Mouse (Mus musculus): ENCODE results near the gene Clcf1. TPM values are rescaled to one million over a fixed set of nuclear protein-coding genes. Genes with fewer than 3 reads are reported as not detected.
A peak's percentile ranks its signal among the peaks of the same experiment; 100 is the strongest.

Gene Clcf1
- polyA plus RNA-seq, 1 experiment from 2014 or later: 6.5 TPM

DNA sequence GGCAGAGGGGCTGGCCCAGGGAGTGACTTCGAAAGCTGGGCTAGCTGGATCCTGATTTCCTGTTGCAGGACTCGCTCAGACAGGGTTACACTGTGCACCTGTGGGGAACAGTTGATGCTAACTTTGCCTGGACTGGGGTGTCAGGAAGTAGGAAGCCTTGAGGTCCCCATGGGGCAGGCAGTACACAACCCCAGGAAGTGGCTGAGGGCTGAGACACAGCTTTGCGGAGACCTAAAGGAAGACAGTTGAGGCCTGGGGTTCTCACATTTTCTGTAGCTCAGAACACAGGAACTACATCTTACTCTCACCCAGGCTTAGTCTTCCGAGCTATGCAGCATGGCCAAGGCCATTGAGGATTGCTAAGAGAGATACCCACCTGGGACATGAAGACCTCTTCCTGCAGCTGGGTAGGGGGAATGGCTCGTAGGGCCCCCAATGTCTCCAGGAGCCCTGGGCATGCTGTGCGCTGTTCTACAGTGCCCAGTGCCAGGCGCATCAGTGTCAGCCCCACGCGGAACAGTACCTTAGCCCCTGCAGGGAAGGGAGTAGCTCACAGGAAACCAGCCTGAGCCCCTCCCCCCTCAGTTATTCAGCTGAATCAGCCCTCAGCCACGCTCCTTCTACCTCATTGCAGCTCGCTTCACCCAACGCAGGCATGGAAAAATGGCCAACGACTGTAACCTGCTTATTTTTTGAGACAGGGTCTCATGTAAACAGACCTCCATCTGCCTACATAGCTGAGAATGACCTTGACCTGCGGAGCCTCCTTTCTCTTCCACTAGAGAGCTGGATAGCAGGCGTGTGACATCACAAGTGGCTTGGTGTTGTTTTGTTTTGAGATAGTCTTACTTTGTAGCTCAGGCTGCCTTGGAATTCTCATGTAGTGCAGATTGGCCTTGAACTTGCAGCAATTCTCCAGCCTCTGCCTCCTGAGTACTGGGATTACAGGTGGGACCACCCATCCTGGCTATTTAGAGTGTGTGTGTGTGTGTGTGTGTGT is 28.8 kb upstream of the Clcf1 start:
- H3K4me2 ChIP-seq (ENCODE audit: low read length): no peak overlapping the region
- H3K27ac ChIP-seq: peak overlapping the region; percentile 63; the same call in 1 of the 2 replicates
- H3K9me3 ChIP-seq (replicated peaks; ENCODE audit: low read length): no peaks in the 10 kb centered on the region

DNA sequence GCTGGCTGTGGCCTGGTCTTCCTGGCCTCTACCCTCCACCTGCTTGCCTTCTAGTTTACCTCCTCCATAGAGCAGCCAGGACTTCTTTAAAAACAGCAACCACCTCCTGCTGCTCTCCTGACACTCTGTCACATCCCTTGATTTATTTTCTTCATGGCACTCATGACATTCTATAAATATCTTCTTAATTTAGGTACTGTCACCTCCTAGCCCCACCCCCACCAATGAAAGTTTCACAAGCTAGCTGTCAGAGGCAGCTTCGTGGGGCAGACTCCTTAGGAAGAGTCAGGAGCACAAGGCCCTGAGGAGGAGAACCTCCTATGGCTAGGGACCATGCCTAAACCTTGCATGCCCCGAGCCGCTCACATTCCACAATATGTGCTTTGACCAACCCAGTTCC is 26.7 kb upstream of the Clcf1 start:
- Histone ChIP-seq H3K9me3 (replicated peaks; ENCODE audit: low read length) (no peaks in the 10 kb centered on the region), H3K27ac (no peak overlapping the region), H3K4me2 (ENCODE audit: low read length) (no peak overlapping the region), H3K27me3 (ENCODE audit: insufficient read depth, low read length) (no peaks in the 10 kb centered on the region), H3K4me1 (replicated peaks; ENCODE audit: insufficient read depth, low read length) (peaks cover 22% of the 10 kb centered on the region), H3K36me3 (ENCODE audit: insufficient read depth, low read length) (no peaks in the 10 kb centered on the region), H3K9ac (ENCODE audit: low read depth, low read length) (no peak overlapping the region), H3K4me3 (replicated peaks; ENCODE audit: low read depth, low read length) (no peak overlapping the region)
- no peak for DNase-seq (ENCODE audit: low spot score)
- 63% methylated on average over 3 of the region's 3 CpGs for WGBS
- no peak for ATAC-seq (replicated peaks; ENCODE audit: low FRiP score, low read depth)
- no peak for TF ChIP-seq CTCF (IDR thresholded peaks at IDR 0.05; ENCODE audit: low read depth)

More for the DNA sequence above, 28.8 kb upstream of the Clcf1 start:
- Histone ChIP-seq H3K4me3 (replicated peaks; ENCODE audit: low read depth, low read length) (no peak overlapping the region), H3K27me3 (ENCODE audit: insufficient read depth, low read length) (no peaks in the 10 kb centered on the region), H3K9ac (ENCODE audit: low read depth, low read length) (peak overlapping the region; percentile 14; the same call in 1 of the 2 replicates), H3K36me3 (ENCODE audit: insufficient read depth, low read length) (no peaks in the 10 kb centered on the region), H3K4me1 (replicated peaks; ENCODE audit: insufficient read depth, low read length) (peaks cover 9% of the 10 kb centered on the region)
- ATAC-seq (replicated peaks; ENCODE audit: low FRiP score, low read depth): no peak; the same call in 1 of the 2 replicates
- TF ChIP-seq CTCF (IDR thresholded peaks at IDR 0.05; ENCODE audit: low read depth): no peak
- no peak for DNase-seq (ENCODE audit: low spot score)
- 41% methylated on average over 15 of the region's 15 CpGs for WGBS

DNA sequence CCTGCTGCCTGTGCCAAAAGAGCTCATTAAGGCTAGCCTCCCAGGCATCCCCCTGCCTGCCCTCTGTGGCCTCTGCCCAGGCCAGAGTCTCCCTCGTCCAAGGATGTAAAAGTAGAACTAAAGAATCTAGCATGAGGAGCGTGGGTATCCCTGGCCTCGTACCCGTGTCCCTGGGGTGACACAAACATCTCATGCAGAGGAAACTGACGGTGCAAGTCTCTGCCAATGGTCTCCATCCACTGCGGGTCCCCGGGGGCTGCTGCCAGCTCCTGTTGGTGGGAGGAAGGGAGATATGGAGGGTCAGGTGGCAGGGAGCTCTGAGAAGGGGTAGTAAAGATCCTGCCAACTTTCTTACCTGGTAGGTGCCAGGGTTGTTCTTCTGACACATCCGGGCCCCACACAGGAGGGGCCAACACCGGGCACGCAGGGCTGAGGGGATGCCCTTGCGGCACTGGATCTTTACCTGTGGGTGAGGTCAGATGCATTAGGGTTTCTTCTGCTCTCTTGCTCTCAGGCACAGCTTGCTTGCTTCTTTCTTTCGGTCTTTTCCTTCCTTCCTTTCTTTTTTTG is 24.9 kb upstream of the Clcf1 start:
- ATAC-seq (replicated peaks; ENCODE audit: low FRiP score, low read depth): no peak

GRCm38 (mm10) chr19:4190831-4191334 is 23.2 kb upstream of the Clcf1 start, which contains the start of gene Tbc1d10c:
Gene Tbc1d10c, minus strand, starts transcription at chr19:4191284.
- DNase-seq (ENCODE audit: low spot score) (no peak), ATAC-seq (replicated peaks; ENCODE audit: low FRiP score, low read depth) (no peak)
- no peak for TF ChIP-seq CTCF (IDR thresholded peaks at IDR 0.05; ENCODE audit: low read depth)
- Histone ChIP-seq H3K27me3 (ENCODE audit: insufficient read depth, low read length) (no peaks in the 10 kb centered on the region), H3K4me3 (replicated peaks; ENCODE audit: low read depth, low read length) (peak within 1 kb of the TSS; percentile 94), H3K9ac (ENCODE audit: low read depth, low read length) (peak within 1 kb of the TSS; percentile 99), H3K4me1 (replicated peaks; ENCODE audit: insufficient read depth, low read length) (peaks cover 18% of the 10 kb centered on the region), H3K36me3 (ENCODE audit: insufficient read depth, low read length) (peaks cover 20% of the 10 kb centered on the region), H3K4me2 (ENCODE audit: low read length) (peak within 1 kb of the TSS; percentile 83), H3K9me3 (replicated peaks; ENCODE audit: low read length) (no peaks in the 10 kb centered on the region), H3K27ac (peak within 1 kb of the TSS; percentile 98)
- 25% methylated on average over 4 of the region's 4 CpGs for WGBS

More for the DNA sequence above, 24.9 kb upstream of the Clcf1 start:
- no peaks in the 10 kb centered on the region for H3K27me3 ChIP-seq (ENCODE audit: insufficient read depth, low read length)
- DNase-seq (ENCODE audit: low spot score): no peak
- no peak overlapping the region for H3K9ac ChIP-seq (ENCODE audit: low read depth, low read length)
- 90% methylated on average over 12 of the region's 12 CpGs for WGBS
- H3K36me3 ChIP-seq (ENCODE audit: insufficient read depth, low read length): peaks cover 4% of the 10 kb centered on the region
- no peak overlapping the region for H3K4me3 ChIP-seq (replicated peaks; ENCODE audit: low read depth, low read length)
- H3K4me2 ChIP-seq (ENCODE audit: low read length): no peak overlapping the region
- H3K27ac ChIP-seq: no peak overlapping the region
- no peaks in the 10 kb centered on the region for H3K9me3 ChIP-seq (replicated peaks; ENCODE audit: low read length)
- TF ChIP-seq CTCF (IDR thresholded peaks at IDR 0.05; ENCODE audit: low read depth): no peak
- peaks cover 28% of the 10 kb centered on the region for H3K4me1 ChIP-seq (replicated peaks; ENCODE audit: insufficient read depth, low read length)

DNA sequence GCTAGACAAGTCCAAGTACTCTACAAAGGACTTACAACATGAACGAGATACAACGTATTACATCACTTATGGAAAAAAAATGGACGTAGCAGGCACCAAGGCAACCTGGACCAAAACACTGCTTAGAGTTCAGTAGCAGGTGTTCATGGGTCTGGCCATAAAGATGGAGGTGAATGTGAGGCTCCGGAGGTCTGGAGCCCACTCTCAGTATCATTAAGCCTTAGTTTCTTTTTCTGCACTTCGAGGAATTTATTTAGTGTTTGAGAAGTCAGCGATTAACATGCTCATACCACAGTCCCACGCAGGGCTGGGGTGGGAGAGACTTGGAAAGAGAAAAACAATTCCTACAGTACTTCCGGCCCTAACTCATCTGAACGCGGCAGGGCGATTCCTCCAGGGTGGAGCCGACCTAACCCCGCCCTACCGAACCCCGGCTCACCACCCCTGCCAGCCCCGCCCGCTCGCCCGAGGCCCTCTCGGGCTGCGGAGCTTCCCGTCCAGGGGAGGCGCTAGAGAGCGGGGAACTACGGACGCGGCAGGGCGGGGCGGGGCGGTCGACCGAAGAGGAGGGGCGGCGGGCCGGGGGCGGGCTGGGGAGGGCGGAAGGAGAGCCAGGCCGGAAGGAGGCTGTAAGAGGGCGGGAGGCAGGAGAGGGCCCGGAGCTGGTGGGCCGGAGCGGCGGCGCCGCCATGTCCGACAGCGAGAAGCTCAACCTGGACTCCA is 22.3 kb upstream of the Clcf1 start, which contains the start of gene Ppp1ca:
TSS of gene Ppp1ca (plus strand) at position 538 of the 723 bp plus-strand sequence.
- H3K36me3 ChIP-seq (ENCODE audit: insufficient read depth, low read length): peaks cover 24% of the 10 kb centered on the region
- H3K9me3 ChIP-seq (replicated peaks; ENCODE audit: low read length): no peaks in the 10 kb centered on the region
- peak; percentile 82 for TF ChIP-seq CTCF (IDR thresholded peaks at IDR 0.05; ENCODE audit: low read depth)
- peak within 1 kb of the TSS; percentile 83 for H3K4me2 ChIP-seq (ENCODE audit: low read length)
- peak within 1 kb of the TSS; percentile 94 for H3K4me3 ChIP-seq (replicated peaks; ENCODE audit: low read depth, low read length)
- 3% methylated on average over 46 of the region's 47 CpGs for WGBS
- H3K27ac ChIP-seq: peak within 1 kb of the TSS; percentile 98
- H3K4me1 ChIP-seq (replicated peaks; ENCODE audit: insufficient read depth, low read length): peaks cover 21% of the 10 kb centered on the region
- peak; percentile 98 for DNase-seq (ENCODE audit: low spot score)
- ATAC-seq (replicated peaks; ENCODE audit: low FRiP score, low read depth): peak; percentile 92
- H3K9ac ChIP-seq (ENCODE audit: low read depth, low read length): peak within 1 kb of the TSS; percentile 99
- H3K27me3 ChIP-seq (ENCODE audit: insufficient read depth, low read length): no peaks in the 10 kb centered on the region
